Mouse (Mus musculus): ENCODE data around the gene Epm2aip1. TPM values are rescaled to one million over a fixed set of nuclear protein-coding genes. Genes with fewer than 3 reads are reported as not detected.

The Epm2aip1 gene
- polyA plus RNA-seq, 1 experiment from 2014 or later: 45.6 TPM

GRCm38 (mm10) chr9:111324881-111325280, 53.2 kb downstream of the Epm2aip1 start:
- H3K27ac ChIP-seq (ENCODE audit: low read depth, low read length): no peak overlapping the region
- H3K27me3 ChIP-seq (ENCODE audit: control insufficient read depth, insufficient read depth, low read length): no peaks in the 10 kb centered on the region
- H3K9ac ChIP-seq (ENCODE audit: low read length): no peak overlapping the region
- H3K4me3 ChIP-seq (ENCODE audit: low read depth, low read length): no peak overlapping the region
- ATAC-seq (replicated peaks; ENCODE audit: low FRiP score) (no peak), DNase-seq (ENCODE audit: low spot score) (no peak)
- no peaks in the 10 kb centered on the region for H3K4me1 ChIP-seq (replicated peaks; ENCODE audit: control insufficient read depth, insufficient read depth, low read length)
- no peaks in the 10 kb centered on the region for H3K9me3 ChIP-seq (ENCODE audit: control insufficient read depth, low read length)
- 83% methylated on average over 2 of the region's 2 CpGs for WGBS
- H3K36me3 ChIP-seq (ENCODE audit: control insufficient read depth, insufficient read depth, low read length): no peaks in the 10 kb centered on the region
- H3K4me2 ChIP-seq (ENCODE audit: low read depth, low read length, severe bottlenecking): no peak overlapping the region

Other genes starting within 250 kb of the Epm2aip1 start
- 0.93 and 1.2 TPM in 2 replicates for gene Ccrl2, start 214.4 kb upstream of the Epm2aip1 start, polyA plus RNA-seq (2014; fragmentation: Nextera tagmentation; extraction: Ambion mirVana)
- 44.3 and 50.6 TPM in 2 replicates for gene Lrrfip2, start 154.3 kb upstream of the Epm2aip1 start, polyA plus RNA-seq (2014; fragmentation: Nextera tagmentation; extraction: Ambion mirVana)
- gene Mlh1, start 138 bp upstream of the Epm2aip1 start, polyA plus RNA-seq (2014; fragmentation: Nextera tagmentation; extraction: Ambion mirVana): 54.7 and 57.9 TPM in 2 replicates
- gene Trank1, start 39.8 kb downstream of the Epm2aip1 start, polyA plus RNA-seq (2014; fragmentation: Nextera tagmentation; extraction: Ambion mirVana): 0.92 and 1.0 TPM in 2 replicates
- 0.20 and 0.28 TPM in 2 replicates for gene Dclk3, start 167.2 kb downstream of the Epm2aip1 start, polyA plus RNA-seq (2014; fragmentation: Nextera tagmentation; extraction: Ambion mirVana)

Data from forebrain, embryonic 11.5 days (tissue).